Mouse (Mus musculus) spleen, adult 18-20 months (tissue): ENCODE measurements around the gene Olfml2b.
A peak's percentile ranks its signal among the peaks of the same experiment; 100 is the strongest.

Experiments used
- DNase-seq, 2 experiments: peaks; one replicate each; pipeline ENCODE4 v3.0.0; 2022; ENCODE audit warnings: mixed read lengths in 2 of 2

Gene Olfml2b

GRCm38 (mm10) chr1:170644255-170645205 is at the start of gene Olfml2b:
Gene Olfml2b, plus strand, starts transcription at chr1:170644532.
- DNase-seq = peak; percentile 36 to 52

- DNase-seq = no peak
Measured at GRCm38 (mm10) chr1:170594575-170594974, 49.8 kb upstream of the Olfml2b start.

GRCm38 (mm10) chr1:170605228-170606001 is 38.9 kb upstream of the Olfml2b start:
- no peak for DNase-seq

- DNase-seq = no peak
Measured at GRCm38 (mm10) chr1:170607231-170607917, 37.0 kb upstream of the Olfml2b start.

GRCm38 (mm10) chr1:170608461-170609071 is 35.8 kb upstream of the Olfml2b start:
- no peak for DNase-seq

- no peak for DNase-seq
Measured at GRCm38 (mm10) chr1:170609872-170610271, 34.5 kb upstream of the Olfml2b start.

- DNase-seq = no peak
Measured at GRCm38 (mm10) chr1:170610289-170610688, 34.0 kb upstream of the Olfml2b start.

GRCm38 (mm10) chr1:170610695-170611094 is 33.6 kb upstream of the Olfml2b start:
- no peak for DNase-seq

GRCm38 (mm10) chr1:170611631-170612030 is 32.7 kb upstream of the Olfml2b start:
- no peak for DNase-seq

- DNase-seq = peak in 1 of 2 experiments; percentile 28
Measured at GRCm38 (mm10) chr1:170612968-170613872, 31.1 kb upstream of the Olfml2b start.

- DNase-seq = no peak
Measured at GRCm38 (mm10) chr1:170619686-170620374, 24.5 kb upstream of the Olfml2b start.

- DNase-seq = no peak
Measured at GRCm38 (mm10) chr1:170622934-170623333, 21.4 kb upstream of the Olfml2b start.

GRCm38 (mm10) chr1:170623432-170623831 is 20.9 kb upstream of the Olfml2b start:
- DNase-seq = no peak

GRCm38 (mm10) chr1:170630489-170630888 is 13.8 kb upstream of the Olfml2b start:
- no peak for DNase-seq

GRCm38 (mm10) chr1:170631571-170631970 is 12.8 kb upstream of the Olfml2b start:
- no peak for DNase-seq

GRCm38 (mm10) chr1:170632385-170632784 is 11.9 kb upstream of the Olfml2b start:
- peak; percentile 48 to 74 for DNase-seq

- DNase-seq = no peak
Measured at GRCm38 (mm10) chr1:170632856-170633255, 11.5 kb upstream of the Olfml2b start.

- no peak for DNase-seq
Measured at GRCm38 (mm10) chr1:170638941-170639340, 5.4 kb upstream of the Olfml2b start.

- no peak for DNase-seq
Measured at GRCm38 (mm10) chr1:170645896-170646605, 1.7 kb downstream of the Olfml2b start.
